Mouse (Mus musculus): ENCODE results near the gene Sfswap.
"Not testable (repeated sequence)": the region's sequence is repeated elsewhere in the genome, so short reads cannot be mapped to it uniquely, and the experiment has no call there.

Sfswap gene

DNA sequence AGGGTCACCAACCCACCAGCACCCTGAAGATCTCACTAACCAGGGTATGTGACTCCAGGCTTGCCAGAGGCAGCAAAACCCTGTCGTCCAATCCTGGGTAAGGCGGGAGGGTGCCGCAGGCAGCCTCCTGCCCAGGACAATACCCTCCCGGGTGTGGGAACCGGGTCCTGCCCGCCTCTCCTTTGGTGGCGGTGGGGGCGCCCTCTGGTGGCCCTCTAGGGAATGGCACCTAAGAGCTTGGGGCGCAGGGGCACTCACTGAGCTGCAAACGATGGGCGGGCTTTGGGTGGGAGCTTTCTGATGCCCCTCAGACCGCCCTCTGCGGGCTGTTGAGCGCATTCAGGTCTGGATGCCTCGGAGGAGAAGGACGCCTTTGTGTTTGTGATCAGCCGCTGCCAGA lies 85.0 kb downstream of the Sfswap start:
- DNase-seq (ENCODE audit: low spot score): peak; percentile 38

DNA sequence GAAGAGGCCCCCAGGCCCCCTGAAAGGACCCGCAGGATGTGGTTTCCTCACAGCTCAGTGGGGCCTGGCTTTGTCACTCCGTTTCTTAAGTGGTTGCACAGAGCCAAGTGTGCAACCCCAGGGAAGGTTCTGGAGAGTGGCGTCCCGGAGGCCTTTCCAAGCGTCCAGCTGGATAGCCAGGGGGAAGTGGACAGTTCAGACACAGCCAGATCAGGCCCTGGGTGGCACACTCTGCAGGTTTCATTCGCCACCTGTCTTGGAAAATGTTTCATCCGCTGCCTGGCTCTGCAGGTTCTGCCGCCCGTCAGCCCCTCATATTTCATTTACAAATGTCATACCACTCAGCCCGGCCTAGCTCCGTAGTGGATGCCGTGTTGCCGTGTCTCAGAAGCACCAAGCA lies 85.5 kb downstream of the Sfswap start:
- DNase-seq (ENCODE audit: low spot score): no peak

DNA sequence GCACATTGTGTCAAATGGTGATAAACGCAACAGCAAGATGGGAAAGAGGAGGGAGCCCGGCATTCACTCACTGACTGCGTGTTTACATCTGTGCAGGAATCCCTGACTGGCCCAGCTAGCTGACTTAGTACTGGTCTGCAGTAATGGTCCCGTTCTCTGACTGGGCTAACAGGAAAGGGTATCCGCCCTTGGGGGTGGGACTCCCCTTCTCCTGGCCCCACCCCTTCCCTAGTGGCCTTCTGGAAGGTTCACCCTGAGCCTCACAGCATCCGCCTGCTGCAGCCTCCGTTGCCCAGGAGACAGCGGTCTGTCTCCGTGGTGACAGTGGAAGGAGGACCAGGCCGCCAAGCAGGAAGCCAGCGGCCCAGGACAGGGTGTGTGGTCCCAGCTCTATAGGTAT lies 89.9 kb downstream of the Sfswap start:
- no peak for DNase-seq (ENCODE audit: low spot score)

DNA sequence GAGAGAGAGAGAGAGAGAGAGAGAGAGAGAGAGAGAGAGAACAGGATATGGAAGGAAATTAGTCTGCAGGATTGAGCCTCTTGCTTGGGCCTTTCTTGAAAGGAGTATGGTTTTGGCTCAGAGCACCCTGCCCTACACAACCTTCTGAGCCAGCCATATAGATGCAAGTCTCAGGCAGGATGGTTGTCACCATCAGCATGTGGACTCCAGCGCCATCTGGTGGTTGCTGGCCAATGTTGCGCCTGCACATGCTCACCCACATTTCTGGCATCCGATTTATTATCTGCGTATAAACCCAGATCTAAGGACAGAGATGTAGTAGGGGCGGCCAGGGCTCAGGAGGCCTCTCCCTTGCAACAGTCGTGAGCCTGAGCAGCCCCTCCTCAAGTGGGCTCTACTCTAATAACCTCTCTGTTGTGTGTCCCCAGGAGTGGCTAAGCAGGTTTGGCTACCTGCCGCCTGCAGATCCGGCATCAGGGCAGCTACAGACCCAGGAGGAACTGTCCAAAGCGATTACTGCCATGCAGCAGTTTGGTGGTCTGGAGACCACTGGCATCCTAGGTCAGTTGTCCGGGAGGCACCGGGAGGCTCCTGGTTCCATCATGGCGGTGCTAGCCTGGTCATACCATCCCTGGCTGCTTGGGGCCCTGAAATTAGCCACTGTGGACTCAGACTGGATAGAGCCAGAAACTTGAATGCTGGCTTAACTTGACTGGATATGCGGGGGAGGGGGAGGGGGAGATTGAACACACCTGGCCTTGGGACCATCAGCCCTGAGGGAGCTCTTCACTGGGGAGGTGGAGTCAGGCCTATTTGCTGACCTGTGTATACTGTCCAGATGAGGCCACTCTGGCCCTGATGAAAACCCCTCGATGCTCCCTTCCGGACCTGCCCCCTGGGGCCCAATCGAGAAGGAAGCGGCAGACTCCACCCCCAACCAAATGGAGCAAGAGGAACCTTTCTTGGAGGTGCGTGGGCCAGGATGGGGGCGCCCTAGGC lies 93.4 kb downstream of the Sfswap start:
- DNase-seq (ENCODE audit: low spot score): peak; percentile 79

DNA sequence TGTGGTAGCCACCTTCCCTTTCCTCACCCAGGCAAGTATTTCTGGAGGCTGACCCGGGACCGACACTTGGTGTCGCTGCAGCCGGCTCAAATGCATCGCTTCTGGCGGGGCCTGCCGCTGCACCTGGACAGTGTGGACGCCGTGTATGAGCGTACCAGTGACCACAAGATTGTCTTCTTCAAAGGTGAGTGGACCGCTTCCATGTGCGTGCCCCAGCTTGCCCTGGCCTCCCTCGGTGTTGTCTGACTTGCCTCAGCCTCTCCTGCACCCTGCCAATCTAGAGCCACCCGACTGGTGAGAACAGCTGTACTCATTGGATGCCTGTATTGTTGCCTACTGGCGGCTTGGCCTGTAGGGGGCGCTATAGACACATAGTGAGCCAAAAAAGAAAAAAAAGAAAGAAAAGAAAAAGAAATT lies 101.1 kb downstream of the Sfswap start:
- DNase-seq (ENCODE audit: low spot score): no peak

DNA sequence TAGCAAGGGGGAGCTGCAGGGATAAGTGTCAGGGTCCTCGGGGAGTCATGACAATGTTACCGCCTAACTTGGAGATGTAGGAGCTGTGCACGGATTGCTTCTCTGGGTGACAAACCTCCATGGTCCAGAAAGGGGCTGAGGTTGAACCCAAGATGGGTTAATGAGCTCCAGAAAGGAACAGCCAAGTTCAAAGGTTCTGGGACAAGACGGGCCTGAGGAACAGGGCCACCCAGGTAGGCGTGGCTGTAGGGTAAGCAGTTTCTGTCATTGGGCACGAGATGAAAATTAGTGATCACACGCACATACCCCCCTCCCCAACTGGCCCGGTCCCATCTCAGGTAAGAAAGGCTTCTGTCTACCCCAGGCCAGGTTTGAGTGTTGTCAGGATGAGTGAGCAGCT lies 106.5 kb downstream of the Sfswap start:
- no peak for DNase-seq (ENCODE audit: low spot score)

DNA sequence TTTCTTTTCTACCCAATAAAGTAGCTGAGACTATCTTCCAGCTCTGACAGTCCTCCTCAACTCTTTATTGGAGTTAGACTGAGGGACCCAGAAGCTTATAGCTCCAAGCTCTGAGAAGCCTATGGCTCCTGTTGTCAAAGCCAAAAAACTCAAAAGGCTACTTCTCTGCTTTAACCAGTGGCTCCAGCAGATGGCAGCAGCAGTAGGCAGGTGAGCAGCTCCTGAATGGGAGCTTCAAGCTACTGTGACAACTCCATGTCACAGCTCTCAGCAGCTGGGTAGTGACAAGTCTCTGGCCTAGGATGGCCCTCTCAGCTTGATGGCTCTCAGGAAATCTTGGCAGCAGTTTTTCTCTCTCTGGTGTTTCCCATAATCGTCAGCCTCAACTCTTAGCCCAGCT lies 110.0 kb downstream of the Sfswap start:
- peak; percentile 84 for DNase-seq (ENCODE audit: low spot score)

DNA sequence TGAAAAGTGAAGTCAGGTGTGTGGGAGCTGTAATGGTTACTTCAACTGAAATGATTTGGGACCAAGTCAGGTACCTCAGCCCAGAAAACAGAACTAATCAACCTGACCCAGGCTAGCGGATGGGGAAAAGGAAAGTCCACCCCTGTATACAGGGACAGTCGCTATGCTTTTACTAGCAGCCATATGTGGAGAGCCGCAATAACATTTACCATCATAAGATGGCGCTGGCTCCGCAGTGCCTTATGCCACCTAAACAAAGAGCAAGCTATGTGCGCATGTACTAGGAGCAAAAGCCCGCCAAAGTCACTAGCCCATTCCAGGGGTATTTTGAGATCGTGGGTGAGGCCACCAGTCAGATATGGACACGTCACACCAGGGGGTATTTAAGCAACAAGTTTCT lies 119.6 kb downstream of the Sfswap start:
- not testable (repeated sequence) for DNase-seq (ENCODE audit: low spot score)
